Mouse (Mus musculus): ENCODE data around the gene Cacna1e.
A peak's percentile ranks its signal among the peaks of the same experiment; 100 is the strongest.

Gene Cacna1e

DNA sequence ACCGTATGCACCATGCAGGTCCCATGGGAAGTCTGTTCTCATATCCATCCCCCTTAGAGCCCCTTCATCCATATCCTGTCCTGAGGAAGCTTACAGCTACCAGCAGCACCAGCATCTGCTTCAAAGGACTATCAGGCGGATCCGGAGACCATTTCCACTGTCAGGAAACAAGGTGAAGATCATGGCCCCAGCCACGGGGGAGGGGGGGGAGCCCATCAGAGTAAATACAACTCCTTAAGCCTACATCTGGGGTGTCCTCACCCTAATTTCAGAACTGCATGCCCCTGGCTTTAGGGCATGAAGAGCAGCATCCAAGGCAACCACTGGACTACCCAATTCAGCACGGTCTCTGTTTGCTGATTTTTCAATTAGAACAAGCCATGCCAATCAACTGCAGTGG lies 47.8 kb downstream of the Cacna1e start:
- no peak for DNase-seq

DNA sequence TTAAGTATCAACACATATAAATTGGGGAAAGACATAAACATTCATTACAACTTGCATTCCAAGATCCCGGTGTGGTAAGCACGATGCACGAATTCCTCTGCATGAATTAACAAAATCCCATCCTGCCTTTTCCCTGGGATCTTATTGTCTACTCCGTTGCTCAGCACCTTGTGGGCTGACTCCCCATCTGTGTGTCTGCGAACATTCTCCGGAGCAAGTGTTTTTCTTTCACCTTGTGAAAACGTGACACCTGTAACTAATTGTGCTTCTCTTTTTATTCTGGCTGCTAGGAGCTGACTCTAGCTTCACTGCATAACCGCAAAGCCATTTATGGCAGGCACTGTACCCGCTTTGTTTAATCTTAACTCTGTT lies 52.1 kb downstream of the Cacna1e start:
- DNase-seq: no peak

DNA sequence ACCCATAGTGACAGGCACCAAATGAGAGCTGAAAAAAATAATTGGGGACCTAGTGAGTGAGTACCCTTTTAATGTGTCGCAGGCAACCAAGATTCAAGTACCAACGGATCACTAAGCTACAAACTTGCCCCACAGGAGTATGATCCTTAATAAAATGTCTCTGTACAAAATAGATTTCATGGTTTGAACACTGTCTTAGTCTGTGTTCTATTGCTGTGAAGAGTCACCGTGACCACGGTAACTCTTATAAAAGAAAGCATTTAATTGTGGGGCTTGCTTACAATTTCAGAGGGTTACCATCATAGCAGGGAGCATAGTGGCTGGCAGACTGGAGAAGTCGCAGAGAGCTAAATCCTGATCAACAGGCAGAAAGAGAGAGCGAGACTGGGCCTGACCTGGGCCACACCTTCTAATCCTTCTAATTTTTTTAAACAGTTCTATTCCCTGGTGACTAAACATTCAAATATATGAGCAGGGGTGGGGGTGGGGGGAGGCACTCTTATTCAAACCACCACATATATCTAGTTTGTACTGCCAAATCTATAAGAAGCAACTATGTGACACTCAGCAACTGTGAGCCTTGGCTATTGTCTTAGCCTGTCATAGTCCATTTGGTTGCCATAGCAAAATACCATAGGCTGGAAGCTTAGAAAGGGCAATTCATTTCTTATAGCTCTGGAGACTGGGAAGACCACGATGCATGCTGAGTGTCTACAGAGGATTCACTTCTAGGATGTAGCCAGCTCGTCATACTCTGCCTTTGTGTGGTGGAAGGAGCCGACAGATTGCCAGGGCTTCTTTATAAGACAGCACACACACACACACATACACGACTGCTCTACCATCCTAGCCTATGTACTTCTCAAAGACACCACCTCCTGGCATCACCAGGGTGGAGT lies 52.8 kb downstream of the Cacna1e start:
- no peak for DNase-seq

DNA sequence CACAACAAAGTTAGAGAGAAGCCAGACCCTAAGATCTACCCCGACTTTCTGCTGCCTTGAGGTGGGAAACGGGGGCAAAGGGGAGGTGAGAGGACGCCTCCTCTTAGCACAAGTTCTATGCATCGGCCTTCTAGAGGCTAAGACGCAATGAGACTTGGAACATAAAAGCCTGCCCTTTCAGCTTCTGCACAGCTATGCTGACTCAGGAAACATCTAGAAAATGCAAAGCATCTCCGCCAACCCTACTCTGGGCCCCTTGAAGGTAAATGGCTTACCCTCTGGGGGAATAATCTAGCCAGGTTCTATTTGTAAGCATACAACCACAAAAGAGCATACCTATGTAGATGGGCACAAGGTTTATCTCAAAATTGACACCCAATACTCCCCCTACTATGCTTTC lies 54.2 kb downstream of the Cacna1e start:
- DNase-seq: no peak

DNA sequence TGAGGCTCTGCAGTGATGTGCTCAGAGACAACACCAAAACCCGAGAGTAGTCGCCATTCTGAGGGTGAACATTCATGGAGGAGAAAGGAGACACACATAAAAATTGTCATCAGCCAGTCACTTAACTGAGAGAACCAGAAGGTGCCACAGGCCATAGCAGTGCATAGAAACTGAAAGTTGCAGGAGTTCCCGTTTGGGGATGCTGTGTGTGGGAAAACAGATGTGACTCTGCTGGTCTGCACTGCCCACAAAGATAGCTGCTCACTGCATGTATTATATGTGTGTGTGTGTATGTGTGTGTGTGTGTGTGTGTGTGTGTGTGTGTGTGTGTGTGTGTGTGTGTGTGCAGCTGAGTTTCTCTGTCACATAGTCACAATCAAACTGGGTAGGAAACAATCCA lies 61.2 kb downstream of the Cacna1e start:
- DNase-seq: no peak

DNA sequence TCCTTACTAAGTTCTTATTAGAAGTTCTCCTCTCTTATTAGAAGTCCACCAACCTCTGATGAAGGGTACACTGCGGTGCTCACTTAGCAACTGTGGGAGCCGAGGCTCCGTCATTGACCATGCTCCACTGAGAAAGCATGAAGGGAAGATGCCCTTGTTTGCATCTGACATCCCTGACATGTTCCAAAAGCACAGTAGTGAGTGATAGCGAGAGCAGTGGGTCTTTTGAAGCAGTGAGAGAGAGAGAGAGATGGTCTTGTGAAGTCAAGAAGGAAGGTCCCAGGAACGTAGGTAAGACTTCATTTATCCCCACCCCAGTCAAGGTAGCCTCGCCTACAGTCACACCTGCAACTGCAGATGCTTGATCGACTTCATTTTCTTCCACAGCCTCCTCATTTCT lies 63.9 kb downstream of the Cacna1e start:
- DNase-seq: no peak

DNA sequence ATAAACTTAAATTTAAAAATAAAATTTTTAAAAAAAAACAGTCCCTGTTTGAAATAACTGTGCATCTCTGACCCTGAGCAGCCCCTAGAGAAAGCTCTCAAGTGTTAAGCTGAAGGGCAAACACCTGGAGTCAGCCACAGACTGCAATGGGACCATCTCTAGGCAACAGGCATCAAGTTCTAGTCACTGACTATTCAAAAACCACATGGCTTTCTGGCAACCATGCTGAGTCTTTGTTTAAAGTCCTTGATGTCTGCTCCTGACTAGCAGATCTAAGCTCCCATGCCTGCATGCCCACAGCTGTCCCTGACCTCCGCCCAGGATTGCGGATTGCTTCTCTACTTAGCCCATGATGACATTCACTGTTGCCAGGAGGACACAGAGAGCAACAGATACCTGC lies 64.3 kb downstream of the Cacna1e start:
- no peak for DNase-seq

DNA sequence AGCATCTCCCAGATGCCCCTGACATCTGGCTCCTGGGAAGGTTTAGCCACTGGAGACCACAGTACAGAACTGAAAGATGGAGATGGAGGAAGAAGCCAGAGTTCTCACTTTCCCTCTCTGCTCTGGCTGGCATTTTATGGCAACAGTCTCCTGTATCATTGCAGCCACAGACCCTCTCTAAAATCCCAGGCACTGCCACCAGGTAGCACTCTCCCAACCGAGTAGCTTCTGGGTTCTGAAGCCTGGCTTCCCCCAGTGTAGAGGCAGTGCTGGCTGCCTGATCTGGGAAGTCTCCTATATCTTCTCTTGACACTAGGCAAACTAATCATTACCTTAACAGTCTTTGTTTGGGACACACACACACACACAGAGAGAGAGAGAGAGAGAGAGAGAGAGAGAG lies 65.6 kb downstream of the Cacna1e start:
- DNase-seq: no peak

DNA sequence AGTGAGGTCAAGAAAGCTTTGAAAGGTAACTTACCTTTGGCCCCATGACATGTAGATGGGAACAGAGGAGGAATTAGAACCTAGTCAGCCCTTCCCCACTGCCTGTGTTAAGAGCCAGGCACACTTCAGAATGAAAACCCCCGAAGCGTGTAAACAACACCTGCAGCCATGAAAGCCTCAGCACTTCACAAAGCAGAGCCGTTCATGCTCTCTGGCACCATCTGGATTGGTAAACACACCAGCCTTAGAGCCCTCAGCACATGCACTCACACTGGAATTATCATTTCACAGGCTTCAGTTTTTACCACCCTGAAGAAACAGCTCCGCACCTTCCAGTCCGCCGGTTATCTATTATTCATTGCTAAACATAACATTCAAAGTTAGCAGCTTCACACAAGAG lies 67.5 kb downstream of the Cacna1e start:
- DNase-seq: no peak

DNA sequence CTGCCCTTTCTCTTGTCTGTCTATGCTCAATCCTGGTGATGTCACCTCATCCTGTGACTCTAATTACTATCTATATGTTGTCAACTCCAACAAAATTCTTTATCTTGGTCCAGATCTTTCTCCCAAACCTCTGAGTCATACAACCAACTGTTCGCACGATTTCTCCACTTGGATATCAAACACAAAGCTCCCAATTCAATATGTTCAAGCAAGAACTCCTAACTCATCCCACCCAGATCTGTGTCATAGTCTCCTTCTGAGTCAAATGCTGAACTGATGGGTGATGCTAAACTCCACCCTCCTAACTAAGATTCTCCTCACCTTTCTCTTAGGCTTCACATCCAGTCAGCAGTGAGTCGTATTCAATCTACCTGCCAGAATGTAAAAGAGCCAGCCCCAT lies 68.0 kb downstream of the Cacna1e start:
- DNase-seq: peak; percentile 35

DNA sequence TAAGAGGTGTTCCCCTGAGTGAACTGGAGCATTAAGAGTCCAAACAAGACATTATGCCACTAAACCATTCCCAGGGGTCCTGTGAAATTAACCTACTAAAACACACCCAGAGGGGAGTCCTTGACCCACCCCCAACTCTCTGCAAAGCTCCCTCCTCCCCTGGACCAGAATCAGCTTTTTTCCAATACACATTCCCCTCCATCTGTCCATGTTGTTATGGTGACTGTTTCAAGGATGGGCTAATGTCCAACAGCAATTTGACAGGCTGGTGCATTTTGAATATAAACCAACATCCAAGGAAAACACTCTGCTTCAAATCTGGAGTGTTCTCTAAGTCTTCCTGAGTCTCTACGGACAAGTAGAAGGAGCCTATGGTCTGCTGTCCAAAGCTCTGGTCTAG lies 78.6 kb downstream of the Cacna1e start:
- DNase-seq: peak; percentile 69

DNA sequence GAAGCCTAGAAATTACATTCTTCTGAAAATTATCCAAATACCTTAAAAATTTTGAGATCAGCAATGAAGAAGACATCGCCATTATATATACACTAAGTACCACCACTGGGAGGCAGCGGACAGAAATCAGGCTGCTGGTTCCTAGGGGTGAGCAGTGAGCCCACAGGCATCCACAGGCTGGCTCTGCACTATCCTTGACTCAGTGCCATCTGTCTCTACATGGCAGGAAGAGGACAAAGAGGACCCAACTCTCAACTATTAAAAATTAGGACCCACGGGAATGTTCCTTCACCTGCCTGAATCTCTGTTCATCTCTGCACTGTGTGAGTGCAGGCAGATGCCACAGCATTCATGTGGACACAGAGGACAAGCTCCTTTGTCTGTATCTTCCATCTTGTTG lies 79.3 kb downstream of the Cacna1e start:
- no peak for DNase-seq

DNA sequence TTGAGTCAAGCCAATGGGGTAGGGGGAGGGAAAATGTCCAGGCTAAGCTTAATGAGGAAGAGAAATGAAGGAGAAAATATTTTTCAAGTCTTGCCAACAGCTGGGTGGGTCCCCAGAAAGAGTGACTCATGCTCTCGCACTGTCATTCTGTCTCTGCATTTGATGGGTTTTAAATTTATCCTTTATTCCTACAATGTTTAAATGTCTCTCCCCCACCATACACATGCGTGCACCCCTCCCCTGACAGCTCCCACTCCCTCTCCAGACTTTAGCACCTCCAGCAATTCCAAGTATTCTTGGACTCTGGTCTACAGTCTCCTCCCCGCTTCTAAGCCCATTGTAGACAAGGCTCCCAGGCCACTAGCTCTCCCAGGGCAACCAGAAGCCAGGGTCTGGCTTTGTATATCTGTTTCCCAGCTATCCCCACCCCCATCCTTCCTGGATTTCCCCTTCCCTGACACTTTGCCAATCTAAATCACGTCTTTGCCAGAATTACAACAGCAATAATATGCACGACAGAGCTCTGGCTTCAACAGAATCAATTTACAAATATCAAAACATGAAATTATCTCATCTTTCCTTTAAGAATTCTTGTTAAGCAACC lies 81.9 kb downstream of the Cacna1e start:
- no peak for DNase-seq

DNA sequence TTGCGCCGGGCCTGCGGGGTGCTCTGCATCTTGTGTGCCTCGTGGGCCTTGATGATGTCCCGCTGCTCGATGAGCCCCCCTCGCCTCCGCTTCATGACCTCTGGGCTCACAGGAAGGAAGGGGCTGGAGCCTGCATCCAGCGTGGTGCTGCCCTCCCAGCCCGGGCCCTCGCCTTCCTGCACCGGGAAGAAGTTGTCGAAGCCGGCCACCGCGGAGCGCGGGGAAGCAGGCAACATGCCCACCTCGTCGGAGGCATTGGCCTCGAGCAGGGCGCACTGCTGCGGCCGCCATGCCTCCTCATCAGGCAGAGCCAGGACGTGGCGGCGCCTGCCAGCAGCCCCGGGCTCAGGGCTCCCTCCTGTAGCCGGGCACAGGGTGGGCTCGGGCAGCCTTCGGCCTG lies 85.0 kb downstream of the Cacna1e start:
- no peak for DNase-seq

DNA sequence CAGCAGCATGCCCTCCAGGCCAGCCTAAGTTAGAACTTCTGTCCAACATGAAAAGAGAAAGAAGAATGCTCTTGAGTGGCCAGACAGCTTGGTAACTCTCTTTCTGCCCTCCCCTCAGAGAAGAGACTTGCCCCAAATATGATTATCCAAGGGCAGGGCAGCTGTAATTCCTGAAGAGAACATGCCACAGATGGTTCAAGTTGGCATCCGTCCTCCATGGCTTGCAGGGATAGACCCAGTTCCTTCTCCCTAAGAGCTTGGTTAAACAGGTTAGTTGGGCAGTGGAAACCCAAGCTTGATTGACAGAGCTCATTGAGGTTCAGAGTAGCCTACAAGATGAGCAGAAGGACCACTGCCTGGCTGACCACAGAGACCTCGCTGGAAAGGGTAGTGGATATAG lies 85.5 kb downstream of the Cacna1e start:
- DNase-seq: no peak

DNA sequence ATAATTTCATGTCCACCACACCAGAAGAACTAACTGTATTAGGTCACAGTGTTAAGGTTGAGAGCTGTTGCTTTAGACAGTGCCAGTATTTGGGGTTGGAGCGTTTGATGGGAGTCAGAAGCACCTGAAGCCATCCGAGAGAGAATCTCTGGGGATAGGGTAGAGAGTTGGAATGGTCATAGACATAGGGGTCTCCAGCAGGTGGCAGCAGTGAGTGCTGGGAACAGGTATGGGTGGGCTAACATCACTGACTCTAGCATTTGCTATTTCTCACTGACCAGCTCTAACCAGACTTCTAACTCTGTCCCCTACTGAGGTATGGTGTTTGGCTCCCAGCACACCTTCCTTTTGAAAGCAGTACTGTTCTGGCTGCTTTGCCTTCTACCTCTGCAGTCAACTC lies 87.6 kb downstream of the Cacna1e start:
- no peak for DNase-seq

DNA sequence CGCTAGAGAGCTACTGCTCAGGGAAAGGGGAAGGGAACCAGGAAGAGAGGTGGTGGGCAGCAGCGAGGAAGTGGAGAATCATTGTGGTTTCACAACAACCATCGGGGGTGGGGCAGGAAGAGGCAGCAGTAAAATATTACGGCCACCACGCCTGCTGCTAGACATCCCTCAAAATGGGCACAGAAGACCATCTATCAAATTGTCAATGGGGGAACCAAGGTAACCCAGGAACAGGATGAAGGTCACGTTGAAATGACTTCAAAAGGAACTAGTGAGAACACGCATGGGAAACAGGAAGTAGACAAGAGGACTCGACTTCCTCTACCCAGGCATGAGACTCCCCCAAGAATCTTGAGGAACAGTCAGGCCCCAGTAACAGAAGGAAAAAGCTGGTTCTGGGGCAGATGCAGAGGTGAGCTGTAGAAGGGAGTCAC lies 89.8 kb downstream of the Cacna1e start:
- DNase-seq: no peak

DNA sequence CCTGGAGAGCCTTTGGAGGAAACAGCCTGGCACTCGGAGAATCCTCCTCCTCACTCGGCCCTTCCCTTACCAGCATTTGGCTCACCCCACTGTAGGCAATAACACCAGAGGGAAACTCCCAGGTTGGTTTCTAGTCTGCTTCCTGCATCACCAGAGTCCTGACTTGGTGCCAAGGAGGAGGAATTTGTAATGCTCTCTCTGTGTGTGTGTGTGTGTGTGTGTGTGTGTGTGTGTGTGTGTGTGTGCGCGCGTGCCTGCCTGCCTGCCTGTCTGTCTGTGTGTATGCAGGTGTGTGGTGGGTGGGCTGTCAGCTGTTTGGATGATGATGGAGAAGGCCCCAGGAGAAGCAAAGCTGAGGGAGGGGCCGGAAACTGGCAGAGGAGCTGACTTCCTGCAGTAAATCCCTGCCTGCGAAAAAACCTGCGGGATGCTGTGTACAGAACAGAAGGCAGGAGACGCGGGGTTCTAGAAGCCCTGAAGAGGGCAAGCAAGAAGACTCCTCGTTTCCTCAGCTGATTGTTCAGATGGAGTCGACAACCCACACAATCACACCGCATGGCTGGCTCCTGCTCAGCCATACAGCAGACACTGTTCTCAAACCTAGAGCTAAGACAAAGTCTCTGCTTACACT lies 92.6 kb downstream of the Cacna1e start:
- DNase-seq: peak; percentile 82

DNA sequence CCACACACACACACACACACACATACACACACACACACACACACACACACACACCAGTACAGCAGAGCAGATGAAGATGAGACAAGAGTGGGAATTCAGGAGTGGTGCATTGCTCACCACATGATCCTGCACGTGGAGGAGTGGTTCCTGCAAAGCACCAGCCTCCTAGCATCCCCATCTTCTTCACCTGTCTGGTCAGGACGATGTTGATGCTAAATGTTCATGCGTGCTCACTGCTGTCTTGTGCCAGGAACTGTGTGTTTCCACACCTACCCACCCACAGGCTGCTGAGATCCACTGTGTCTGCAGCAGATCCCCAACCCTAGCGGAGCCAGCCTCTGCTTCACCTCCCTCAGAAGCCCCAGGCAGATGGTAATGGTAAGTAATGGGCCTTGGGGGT lies 95.8 kb downstream of the Cacna1e start:
- no peak for DNase-seq

DNA sequence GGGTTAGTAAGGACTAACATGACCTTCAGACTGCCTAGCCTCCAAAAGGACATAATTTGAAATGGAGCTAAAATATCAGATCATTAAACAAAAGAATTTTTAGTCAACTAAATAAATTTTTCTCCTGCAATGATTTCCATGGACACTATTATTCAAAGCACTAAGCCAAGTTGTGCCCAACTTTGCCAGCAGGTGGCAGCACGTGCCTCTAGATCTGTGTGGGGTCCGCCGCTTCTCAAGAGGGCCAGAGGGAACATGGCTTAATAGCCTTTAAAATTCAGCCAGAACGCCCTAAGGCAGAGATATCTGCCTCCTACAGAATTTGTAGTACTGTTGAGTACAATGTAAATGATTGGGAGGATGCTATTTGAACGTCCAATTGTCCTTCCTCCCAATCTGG lies 96.2 kb downstream of the Cacna1e start:
- DNase-seq: peak; percentile 79

DNA sequence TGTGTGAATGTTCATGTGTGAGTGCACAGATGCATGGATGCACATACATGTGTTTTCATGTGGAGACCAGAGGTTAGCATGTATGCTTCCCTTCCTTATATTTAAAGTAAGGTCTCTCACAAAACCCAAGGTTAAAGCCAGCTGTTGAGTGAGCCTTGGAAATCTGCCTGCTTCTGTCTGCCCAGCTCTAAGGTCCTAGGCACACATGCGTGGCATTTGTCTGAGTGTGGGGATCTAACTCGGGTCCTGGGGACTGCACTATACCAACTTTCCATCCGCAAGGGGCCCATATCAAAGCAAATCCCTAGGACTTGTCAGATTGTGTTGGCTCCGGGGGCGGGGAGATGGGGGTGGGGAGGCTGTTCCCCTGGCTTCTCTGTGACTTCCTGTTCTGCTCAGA lies 96.9 kb downstream of the Cacna1e start:
- DNase-seq: no peak

DNA sequence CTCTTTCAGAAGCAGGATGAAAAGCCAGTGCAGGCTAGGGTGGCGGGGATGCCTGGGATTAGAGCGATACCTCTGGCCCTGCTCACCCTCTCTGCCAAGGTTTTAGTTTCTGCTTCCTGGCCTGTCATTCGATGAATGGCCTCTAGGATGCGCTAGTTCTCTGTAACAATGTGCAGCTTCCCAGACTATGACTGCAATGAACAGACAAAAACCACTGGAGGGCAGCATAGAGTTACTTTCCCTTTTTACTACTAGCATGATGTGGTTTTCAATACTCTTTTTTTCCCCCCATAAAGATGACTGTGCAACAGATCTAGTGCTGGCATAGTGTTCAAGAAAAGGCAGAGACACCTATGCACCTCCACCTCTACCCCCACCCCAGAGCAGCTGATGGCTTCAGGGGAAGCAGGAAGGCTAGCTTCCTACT lies 98.0 kb downstream of the Cacna1e start:
- DNase-seq: peak; percentile 77

DNA sequence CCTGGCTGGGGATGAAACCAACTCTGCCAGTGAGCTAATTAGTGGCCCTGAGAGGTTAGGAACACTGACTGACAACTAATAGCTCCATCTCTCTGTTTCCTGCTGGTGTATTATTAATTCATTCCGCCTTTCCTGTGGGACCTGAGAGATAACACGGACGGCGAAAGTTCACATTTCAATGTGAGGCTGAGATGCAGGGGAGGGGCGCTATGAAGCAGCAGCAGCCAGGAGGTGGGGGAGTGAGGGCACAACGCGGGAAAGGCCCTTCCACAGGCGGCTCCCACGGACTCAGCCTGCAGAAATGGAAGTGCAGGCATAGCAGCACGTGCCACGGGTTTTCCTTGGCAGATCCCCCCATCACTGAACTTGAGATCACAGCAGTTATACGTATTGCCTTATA lies 99.4 kb downstream of the Cacna1e start:
- no peak for DNase-seq

DNA sequence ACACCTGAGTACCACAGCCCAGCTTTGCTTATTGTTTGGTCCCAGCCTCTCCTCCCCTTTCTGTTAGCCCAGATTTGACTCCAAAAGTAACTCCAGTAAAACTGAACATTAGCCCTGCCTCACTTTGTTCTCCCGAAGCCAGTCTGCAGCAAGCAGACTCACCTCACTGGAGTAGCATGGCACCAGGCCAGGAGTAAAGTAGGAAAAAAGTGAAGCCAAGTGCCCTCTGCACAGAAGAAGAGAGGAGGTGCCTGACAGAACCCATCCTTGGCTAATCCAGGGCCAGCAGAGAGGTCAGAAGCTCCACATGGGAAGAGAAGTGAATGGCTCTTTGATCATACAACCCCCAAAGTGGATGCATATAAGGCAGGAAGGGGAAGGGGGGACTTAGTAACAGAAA lies 100.8 kb downstream of the Cacna1e start:
- no peak for DNase-seq
